Mouse (Mus musculus): ENCODE measurements around the gene Caln1.

Caln1 gene

DNA sequence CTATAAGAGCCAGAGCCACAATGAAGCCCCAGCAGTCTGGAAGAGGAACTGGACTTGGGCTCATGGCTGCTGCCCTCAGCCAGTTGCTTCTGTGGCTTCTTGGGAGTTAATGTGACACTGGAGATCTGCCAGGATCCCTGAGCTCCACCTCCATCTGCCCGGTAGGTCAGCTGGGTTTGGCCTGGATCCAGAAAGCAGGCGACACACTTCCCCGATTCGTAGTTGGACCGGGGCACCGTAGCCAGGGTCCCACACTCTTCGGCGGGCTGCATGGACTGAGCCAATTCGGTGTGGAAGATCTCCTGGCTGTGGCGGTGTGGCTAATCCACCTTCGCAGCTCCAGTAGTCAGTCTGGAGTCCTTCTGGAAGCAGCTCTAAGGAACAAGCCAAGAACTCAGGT lies at the start of gene Caln1:
Gene Caln1 (plus strand): TSS at position 219 of the 400 bp plus-strand sequence.
- CTCF ChIA-PET: no interaction called here

DNA sequence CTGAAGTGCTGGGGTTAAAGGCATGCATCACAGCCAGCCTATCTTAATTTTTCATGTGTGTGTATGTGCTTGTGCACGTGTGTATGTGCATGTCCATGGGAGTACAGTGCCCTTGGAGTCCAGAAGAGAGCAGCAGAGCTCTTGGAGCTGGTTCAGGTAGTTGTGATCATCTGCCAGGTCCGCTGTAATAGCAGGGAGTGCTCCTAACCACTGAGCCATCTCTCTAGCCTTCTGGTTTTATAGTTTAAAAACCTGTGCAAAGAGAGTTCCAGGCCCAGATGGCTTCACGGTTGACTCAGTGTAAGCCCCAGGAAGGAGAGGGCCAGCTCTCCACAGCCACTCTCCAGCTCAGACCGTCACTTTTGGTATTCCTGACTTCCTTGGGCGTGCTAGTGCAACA lies 49.5 kb upstream of the Caln1 start:
- CTCF ChIA-PET: no interaction called here

DNA sequence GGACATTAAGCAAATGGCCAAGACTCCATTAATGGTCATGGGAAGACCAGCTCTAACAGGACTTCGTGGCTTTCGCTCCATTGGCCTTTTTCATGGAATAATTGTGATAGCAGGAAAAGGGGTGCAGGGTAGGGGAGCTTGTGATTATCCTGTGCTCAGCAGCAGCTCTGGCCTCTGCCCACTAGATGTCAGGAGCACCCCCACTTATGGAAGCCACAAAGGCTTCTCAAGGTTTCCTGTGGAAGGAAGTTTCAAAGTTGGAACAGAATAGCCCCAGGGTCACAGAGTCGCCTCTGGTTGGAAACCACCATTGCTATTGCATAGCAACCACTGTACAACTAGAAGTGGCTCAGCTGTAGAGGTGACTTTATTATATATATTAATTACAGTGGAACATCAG lies 48.8 kb upstream of the Caln1 start:
- CTCF ChIA-PET: no interaction called here

DNA sequence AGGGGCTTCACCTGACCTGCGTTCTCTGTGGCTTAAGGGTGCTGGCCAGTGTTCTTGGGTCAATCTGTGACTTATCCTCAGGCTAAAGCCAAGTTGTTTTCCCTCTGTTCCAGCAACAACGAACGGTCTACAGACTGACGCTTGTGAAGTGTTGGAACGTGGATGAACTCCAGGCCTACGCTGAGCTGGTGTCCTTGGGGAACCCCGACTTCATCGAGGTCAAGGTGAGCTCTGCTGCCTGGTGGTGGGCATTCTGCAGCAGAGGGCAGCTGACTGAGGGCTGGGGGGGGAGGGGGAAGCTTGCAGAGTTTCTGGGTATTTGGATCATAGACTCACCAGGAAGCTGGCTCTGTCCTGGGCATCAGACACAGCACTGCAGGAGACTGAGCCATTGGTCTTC lies 43.8 kb upstream of the Caln1 start:
- CTCF ChIA-PET: no interaction called here

DNA sequence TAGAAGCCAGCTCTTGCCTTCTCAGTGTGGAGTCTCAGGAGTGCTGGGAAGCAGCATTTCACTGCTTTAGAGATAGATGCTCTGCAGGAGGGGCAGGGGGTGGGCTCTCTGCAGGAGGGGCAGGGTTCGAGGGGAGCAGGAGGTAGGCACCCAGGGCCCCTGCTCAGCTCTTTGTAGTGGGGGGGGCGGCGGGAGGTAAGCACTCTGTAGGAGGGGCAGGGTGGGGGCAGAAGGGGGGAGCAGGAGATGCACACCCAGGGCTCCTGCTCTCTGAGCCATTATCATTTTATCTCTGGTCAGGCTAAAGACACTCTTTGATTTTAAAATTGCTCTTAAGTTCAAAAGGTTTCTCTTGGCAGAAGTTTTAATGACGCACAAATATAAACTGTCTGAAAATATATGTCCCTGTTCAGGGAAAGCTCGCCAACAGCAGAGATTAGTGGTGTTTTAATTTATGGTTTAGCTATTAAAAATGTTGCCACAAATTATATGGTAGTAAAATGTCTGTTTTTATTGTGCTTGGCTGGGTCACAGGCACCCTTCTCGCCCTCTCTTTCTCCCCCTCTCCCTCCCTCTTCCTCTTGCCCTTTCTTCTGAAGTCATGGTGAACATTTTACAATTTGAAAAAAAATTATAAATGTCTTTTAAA lies 41.5 kb upstream of the Caln1 start:
- CTCF ChIA-PET: no interaction called here

DNA sequence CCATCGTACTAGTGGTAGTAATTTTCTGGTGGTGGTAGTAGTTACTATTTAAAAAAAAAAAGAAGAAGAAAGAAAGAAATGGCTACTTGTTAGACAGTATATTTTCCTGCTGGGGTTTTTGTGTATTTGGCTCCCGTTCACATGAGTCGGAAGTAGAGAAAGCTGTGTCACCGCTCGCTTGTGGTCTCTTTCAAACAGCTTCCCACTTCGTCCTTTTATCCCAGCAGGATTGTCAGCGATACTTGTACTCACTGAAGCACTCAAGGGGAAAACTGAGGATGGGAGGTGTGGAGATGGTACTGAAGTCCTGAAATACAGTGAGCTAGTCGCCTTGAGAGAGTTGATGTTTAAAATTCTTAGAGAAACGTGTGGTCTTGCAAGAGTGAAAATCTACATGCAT lies 40.9 kb upstream of the Caln1 start:
- CTCF ChIA-PET: no interaction called here

DNA sequence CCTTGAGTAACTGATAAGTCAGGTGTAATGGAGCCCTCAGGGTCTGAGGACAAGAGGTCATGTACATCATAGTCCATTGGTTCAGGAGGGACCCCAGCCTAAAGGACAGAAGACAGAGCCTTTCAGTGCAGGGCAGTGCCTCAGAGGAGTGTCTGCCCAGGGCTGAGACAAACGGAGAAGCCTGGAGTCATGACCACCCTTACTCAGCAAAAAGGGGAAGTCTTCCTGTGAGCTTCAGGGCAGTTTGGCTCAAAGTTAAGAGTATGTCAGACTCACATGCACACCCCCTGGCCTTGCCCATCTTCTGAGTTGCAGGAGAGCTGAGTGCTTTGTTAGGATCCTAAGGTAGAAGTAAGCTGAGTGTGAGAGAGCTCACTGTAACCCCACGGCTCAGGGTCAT lies 39.4 kb upstream of the Caln1 start:
- CTCF ChIA-PET: no interaction called here

DNA sequence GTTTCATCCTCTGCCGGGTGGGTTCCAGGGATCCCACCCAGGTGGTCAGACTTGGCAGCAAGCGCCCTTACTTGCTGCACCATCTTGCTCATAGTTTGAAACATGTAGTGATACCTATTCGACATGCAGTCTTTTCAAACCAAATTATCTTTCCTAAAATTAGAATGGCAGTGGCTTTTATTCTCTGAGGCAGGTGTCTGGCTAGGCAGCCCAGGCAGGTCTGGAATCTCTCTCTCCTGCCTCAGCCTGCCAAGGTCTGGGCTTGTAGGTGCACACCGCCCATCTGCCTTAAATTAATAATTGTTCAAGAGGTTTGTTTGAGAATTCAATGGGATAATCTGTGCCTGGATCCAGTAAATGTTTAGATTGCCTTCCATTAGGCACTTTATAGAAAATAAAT lies 38.5 kb upstream of the Caln1 start:
- CTCF ChIA-PET: no interaction called here

DNA sequence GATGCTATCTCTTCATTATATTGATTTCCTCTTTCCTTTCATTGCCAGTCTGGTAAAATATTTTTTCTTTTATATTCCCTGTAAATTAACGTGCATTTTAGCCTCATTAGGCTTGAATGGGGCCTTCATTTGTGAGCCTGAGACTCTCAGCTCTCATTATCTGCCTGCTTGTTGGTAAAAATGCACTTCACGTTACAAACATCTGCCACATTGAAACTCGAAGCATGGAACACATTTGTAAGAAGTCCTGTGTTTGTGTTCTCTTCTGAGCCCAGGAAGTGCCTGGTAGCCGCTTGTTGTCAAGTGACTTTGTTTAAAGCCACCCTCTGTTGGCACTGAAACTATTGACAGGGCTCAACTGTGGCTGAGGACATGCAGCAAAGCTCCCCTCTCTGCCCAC lies 38.0 kb upstream of the Caln1 start:
- CTCF ChIA-PET: no interaction called here

DNA sequence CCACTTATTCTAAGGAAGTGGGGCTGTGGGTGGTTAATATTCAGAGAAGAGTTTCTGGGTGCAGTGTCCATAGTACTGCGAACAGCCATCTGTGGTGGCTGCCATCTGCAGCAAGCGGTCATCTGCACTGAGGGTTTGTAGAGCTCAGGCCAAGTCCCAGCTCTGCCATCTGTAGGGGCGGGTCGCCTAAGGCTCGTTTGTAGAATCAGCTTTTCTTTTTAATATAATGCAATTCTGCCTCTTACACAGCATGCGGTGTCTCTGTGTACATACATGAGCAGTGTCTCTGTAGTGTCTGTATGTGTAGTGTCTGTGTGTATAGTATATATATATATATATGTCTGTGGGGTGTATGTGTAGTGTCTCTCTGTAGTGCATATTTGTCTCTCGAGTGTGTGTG lies 35.7 kb upstream of the Caln1 start:
- CTCF ChIA-PET: interaction anchor here (0.6 kb wide), 2 partner anchors 16 to 57 kb away, joined by 3 to 5 read pairs; no protein-coding TSS in a partner anchor

DNA sequence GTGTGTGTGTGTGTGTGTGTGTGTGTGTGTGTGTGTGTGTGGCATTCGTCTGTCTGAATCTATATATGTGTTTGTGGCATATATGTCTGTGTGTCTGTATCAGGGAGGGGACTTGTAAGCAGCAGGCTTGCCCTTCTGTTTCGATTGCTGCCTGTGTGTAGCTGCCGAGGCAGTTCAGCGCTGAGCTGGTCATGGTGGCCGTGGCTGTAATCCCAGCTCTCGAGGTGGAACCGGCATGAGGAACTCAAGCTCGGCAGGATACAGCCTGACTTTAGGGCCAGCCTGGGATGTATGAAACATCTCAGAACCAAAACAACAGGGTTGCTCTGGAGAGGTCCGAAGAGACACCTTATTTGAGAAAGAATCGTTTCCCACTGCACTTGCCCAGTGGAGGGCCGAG lies 35.3 kb upstream of the Caln1 start:
- CTCF ChIA-PET: no interaction called here

DNA sequence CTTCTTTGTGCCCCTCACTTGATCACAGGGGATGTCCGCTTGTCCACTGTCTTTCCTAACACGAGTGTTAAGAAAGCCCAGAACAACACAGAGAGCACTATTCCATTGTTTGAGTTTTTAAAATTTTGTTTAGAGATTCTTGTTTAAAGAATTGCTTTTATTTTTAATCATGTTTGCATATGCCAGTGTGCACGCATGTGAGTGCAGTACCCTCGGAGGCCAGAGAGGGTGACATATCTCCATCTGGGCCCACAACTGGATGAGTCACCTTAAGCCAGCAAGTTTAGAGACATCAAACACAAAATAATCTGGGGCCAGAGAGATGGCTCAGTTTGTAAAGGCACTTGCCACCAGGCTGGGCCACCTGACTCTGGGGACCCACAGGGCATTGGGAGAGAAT lies 33.8 kb upstream of the Caln1 start:
- CTCF ChIA-PET: no interaction called here

DNA sequence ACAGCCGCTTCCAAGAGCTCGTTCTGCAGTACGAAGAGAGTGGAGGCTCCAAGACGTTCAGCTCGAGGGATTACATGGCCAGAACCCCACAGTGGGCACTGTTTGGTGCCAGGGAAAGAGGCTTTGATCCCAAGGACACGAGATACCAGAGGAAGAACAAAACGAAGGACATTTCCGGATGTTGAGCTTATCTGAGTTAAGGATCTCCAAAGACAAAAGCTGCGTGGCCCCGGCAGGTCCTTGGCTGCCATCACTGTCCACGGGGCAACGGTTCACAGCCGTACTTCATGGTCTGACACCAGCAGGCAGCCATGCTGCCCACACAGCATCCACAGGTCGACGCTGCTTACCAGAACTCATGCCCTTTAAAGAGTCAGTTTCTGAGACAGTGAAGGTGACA lies 28.6 kb upstream of the Caln1 start:
- CTCF ChIA-PET: no interaction called here

DNA sequence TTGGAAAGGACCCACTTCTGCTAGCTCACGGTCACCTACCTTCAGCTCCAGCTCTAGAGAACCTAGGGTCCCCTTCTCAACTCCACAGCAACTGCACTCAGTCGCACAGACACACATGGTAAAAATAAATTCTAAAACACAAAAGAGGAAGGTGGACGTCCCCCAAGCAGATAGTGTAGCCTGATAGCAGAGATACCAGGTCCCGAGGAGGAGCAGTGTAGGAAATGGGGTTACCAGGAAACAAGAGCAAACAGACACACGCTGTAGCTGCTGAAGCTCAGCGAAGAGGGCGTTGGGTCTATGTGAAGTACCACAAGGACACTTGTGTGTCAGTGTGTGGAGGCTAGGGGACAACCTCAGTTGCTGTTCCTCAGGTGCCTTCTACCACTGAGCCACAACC lies 24.3 kb upstream of the Caln1 start:
- CTCF ChIA-PET: no interaction called here

DNA sequence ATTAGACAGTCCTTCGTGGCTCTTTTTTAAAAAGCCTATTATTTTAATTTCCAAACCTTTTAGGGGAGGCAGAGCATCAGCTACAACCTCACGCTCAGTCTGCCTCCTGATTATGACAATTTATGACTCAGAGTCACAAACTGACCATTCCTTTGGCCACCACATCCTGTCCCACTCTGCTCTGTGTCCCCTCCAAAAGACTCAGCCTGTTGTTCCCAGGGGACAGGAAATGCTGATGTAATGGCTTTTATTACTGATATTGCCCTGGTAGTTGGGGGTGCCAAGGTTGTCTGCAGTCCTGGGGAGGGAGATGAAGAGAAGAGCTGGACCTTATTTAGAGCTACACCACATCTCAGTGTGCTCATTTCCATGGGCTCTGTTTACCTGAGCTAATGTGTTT lies 23.4 kb upstream of the Caln1 start:
- CTCF ChIA-PET: no interaction called here

DNA sequence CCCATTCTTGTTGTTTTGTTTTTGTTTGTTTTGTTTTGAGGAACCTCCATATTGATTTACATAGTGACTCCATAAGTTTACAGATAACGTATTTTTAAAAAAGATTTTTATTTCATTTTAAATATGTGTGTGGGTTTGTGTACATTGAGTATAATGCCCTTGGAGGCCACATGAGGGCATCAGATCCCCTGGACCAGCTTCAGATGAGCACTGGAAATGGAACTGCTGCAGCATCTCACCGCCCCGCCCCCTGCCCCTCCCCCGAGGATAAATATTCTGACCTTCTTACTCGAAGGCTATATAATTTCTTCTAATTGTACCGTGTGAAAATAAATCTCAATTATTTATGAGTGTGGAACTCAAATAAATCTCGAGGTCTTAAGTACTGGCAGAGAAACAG lies 14.0 kb upstream of the Caln1 start:
- CTCF ChIA-PET: no interaction called here

DNA sequence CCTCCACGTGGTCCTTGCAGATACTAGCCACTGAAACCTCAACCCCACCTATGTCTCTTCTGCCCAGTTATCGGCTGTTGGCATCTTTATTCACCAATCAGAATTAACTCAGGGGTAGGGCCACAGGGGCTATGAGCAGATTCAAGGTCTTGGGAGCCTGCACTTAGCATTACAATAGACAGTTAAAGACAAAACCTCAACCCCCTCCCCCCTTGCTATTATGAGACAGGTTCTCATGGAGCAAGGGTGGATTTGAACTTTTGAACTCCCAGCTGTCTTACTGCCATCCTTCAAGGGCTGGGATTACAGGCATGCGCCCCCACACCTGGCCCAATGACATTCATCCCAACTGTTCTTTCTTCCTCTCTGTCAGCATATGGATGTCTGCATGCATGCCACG lies 6.1 kb upstream of the Caln1 start:
- CTCF ChIA-PET: no interaction called here

DNA sequence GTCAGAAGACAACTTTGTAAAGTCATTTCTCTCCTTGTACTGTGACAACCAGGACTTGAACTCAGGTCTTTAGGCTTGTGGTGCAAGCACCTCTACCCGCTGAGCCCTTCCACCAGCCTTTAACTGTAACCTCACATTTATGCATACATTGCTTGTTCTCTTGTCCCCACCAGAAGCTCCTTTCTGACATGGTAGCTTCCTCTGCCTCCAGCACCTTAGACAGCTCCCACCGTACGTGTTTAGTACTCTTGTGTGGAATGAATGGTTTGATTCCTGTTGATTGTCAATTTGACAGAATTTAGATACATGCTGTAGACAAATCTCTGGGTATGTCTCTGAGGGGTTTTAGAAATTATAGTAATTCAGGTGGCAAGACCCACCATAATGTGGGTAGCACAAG lies 5.5 kb upstream of the Caln1 start:
- CTCF ChIA-PET: no interaction called here

DNA sequence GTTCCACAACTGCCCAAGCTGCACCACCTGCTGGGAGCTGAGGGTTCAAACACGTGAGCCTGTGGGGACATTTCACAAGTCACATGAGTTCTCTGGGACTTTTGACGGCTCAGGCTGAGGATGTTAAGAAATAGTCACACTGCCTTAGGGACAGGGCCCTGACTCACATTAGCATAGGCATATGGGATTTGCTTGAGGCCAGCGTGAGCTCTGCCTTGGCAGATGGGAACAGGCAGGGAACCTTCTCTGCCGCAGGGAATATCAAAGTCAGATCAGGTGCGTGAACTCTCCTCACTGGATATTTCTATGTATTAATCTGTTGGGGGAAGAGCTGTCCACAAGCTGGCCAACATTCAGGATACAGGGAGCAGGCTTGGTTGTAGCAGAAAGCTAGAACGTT lies 1.0 kb upstream of the Caln1 start:
- CTCF ChIA-PET: no interaction called here

DNA sequence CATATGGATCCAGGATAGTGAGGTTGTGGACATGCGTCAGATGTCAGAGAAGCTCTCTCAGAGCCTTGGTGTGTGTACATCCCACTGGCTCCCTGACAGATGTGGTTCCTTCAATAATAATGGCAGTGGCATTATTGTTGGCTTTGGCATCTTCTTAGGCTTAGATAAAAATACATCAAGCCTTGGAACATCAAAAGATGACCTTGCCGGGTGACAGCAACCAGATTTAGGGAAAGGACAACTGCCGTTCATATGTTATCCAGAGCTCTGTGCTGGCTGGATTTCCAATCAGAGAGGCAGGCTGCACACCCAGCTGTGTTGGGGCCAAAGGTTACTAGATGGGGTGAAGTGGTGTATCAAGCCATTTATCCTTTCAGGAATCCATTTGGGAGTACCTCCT lies 6.2 kb downstream of the Caln1 start:
- CTCF ChIA-PET: no interaction called here

DNA sequence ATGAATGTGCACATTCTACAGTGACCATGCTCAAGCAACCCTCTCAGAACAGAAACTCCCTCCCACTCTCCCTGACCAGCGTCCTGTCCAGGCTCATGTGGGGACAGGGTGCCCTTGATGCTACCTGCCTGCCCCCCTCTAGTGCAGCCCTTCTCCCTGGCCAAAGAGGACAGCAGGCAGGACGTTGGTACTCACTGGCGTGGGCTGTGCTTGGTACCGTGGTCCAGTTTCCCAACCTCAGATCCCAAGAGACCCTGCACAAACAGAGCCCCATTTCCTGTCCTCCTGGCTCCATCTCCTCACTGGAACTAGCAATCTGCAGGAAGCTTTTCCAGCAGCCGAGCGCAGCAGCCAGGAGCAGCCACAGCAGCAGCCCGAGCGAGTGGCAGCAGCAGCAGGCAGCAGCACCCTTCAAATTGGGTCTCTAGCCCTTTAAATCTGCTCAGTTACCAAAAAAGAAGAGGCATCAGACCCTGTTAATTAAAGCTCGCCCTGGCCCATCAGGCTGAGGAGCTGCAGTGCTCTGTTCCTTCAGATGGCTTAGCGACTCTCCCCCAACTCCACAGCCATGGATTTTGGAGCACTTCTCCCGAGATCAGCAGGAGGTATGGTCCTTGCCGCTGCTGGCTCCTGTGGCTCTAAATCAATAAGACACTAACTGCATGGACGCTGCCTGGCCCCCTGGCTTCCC lies 15.1 kb downstream of the Caln1 start, which contains the start of gene A330070K13Rik:
Gene A330070K13Rik (minus strand): TSS at position 410 of the 691 bp plus-strand sequence.
- CTCF ChIA-PET: no interaction called here

DNA sequence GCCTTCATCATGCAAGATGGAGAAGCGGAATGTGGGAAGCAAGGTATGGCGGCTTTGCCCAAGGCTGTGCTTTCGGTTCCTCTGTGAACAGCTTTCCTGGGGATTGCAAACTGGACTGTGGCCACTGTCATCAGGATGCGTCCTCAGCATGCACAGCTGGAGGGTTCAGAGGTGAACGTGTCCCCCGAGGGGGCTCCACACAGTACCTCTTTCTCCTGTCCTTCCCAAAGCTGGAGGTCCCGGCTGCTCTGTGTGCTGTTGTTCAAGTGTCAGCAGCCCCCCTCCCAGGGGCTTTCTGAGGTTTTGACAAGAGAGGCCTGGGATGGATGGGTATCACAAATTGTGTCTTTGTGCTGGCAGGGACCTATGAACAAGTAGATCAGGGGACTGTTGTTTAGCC lies 17.2 kb downstream of the Caln1 start:
- CTCF ChIA-PET: no interaction called here

DNA sequence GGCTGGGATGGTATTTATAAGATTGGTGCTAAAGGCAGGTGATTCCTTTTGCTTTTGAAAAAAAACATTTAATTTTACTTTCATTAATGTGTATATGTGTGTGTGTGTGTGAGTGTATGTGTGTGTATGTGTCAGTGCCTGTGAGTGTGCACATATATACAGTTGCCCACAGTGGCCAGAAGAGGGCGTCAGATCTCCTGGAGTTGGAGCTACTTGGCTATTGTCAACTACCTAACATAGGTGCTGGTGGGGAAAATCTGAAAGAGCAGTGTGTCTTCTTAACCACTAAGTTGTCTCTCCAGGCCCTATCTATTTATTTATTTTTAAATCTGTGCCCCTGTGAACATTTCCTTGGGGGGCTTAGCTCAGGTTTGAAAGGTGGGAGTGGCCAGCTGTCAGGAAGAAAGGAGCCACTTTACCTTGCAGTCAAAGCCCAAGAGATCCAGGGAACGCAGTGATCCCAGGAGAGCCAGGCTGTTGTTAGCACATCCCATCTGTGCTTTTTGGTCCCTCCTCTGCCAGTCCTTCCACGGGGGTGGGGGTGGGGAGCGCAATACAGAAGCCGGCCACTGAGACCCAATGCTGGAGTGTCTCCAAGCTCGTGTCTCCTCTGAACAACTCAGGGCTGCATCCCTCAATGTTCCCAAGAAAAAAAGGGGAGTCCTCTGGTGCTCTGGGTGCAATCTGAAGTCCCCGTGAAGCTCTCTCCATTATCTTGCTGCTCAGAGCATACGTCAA lies 24.5 kb downstream of the Caln1 start:
- CTCF ChIA-PET: no interaction called here

DNA sequence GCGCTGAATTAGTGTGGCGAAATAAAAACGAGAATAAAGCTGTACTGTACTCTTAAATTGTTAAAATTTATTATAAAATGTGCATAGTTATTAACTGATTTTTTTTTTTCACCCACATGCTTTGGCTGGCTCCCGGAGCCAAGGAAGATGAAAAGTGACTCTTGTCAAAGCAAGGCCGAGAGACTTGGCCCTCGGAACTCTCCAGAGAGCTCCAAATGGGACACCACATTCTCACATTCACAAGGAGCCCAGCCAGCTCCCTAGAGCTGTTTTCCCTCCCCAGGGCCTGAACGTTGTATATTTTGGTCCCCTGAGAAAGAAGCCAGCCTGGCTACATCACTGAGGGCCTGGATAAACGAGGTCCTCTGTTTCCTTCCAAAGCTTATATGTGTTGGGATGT lies 25.1 kb downstream of the Caln1 start:
- CTCF ChIA-PET: no interaction called here
